In genomic region chr6:72098021-72098655, GRCm38 (mm10) we compare ENCODE assay signal across 7 mouse cellular contexts. TPM values are rescaled to one million over a fixed set of nuclear protein-coding genes. Genes with fewer than 3 reads are reported as not detected.
DNase-seq lines count a peak whose midpoint lies in the region; ATAC-seq and TF ChIP-seq lines count a peak whose summit lies in the region.

No protein-coding gene starts in this region.

- no peak for TF ChIP-seq CTCF in testis, adult 2 months (IDR thresholded peaks at IDR 0.05; ENCODE audit: control insufficient read depth, insufficient read depth, insufficient replicate concordance, low read depth, low read length)
- no peak for TF ChIP-seq CTCF in cerebellum, adult 2 months (IDR thresholded peaks at IDR 0.05; ENCODE audit: borderline replicate concordance, insufficient read depth, low read depth, low read length)
- TF ChIP-seq CTCF in small intestine, adult 2 months (IDR thresholded peaks at IDR 0.05; ENCODE audit: extremely low read depth, insufficient read length, insufficient replicate concordance, low read depth, low read length): no peak

- no peaks in the 10 kb centered on the region for H3K27me3 ChIP-seq in testis, adult 2 months (ENCODE audit: control insufficient read depth, insufficient read depth, low read length)
- no peaks in the 10 kb centered on the region for H3K27me3 ChIP-seq in cerebellum, adult 2 months (ENCODE audit: control insufficient read depth, insufficient read depth, low read length)
- H3K27me3 ChIP-seq in heart, embryonic 14.5 days (ENCODE audit: control insufficient read depth, insufficient read depth, low read length): no peaks in the 10 kb centered on the region
- peaks cover 14% of the 10 kb centered on the region for H3K27me3 ChIP-seq in small intestine, adult 2 months (ENCODE audit: control insufficient read depth, insufficient read depth, low read length)

- H3K9me3 ChIP-seq in heart, embryonic 14.5 days (ENCODE audit: control insufficient read depth, low read length): no peaks in the 10 kb centered on the region

- no peak for ATAC-seq in heart, embryonic 14.5 days (ENCODE audit: insufficient number of reproducible peaks, insufficient read depth, low FRiP score, low read depth)

- no peak for TF ChIP-seq POLR2A in testis, adult 2 months (IDR thresholded peaks at IDR 0.05; ENCODE audit: control insufficient read depth, low read depth, low read length)
- no peak for TF ChIP-seq POLR2A in cerebellum, adult 2 months (IDR thresholded peaks at IDR 0.05; ENCODE audit: borderline replicate concordance, insufficient read depth, low read length)
- TF ChIP-seq POLR2A in small intestine, adult 2 months (IDR thresholded peaks at IDR 0.05; ENCODE audit: low read depth, low read length): no peak

- no peaks in the 10 kb centered on the region for H3K36me3 ChIP-seq in testis, adult 2 months (ENCODE audit: control insufficient read depth, insufficient read depth, low read length)
- H3K36me3 ChIP-seq in heart, embryonic 14.5 days (ENCODE audit: control insufficient read depth, insufficient read depth, low read length): no peaks in the 10 kb centered on the region
- H3K36me3 ChIP-seq in small intestine, adult 2 months (ENCODE audit: control insufficient read depth, insufficient read depth, low read length): no peaks in the 10 kb centered on the region

- peak overlapping the region; percentile 86 for H3K4me3 ChIP-seq in testis, adult 2 months (ENCODE audit: control insufficient read depth, low read depth, low read length)
- peak overlapping the region; percentile 99 for H3K4me3 ChIP-seq in cerebellum, adult 2 months (replicated peaks; ENCODE audit: insufficient read depth, low read depth, low read length)
- peak overlapping the region; percentile 73 to 86 for H3K4me3 ChIP-seq in heart, embryonic 14.5 days (ENCODE audit: control insufficient read depth in 1 of 2, insufficient read depth in 1 of 2, low read depth in 1 of 2, low read length in 2 of 2)
- H3K4me3 ChIP-seq in small intestine, adult 2 months (ENCODE audit: low read depth, low read length): peak overlapping the region; percentile 65

- WGBS in cerebellum, adult 2 months: 1% methylated on average over 15 of the region's 15 CpGs
- 3% methylated on average over 15 of the region's 15 CpGs for WGBS in heart, embryonic 14.5 days
- WGBS in small intestine, adult 2 months: 17% methylated on average over 15 of the region's 15 CpGs

- H3K27ac ChIP-seq in testis, adult 2 months (ENCODE audit: control insufficient read depth, insufficient read depth, low read depth, low read length): peak overlapping the region; percentile 61
- H3K27ac ChIP-seq in cerebellum, adult 2 months (ENCODE audit: insufficient read depth, low read length): peak overlapping the region; percentile 99
- peak overlapping the region; percentile 75 to 84 for H3K27ac ChIP-seq in heart, embryonic 14.5 days (replicated peaks in 1 of 2; ENCODE audit: control insufficient read depth in 1 of 2, insufficient read depth in 1 of 2, low read depth in 2 of 2, low read length in 2 of 2)
- no peak overlapping the region for H3K27ac ChIP-seq in small intestine, adult 2 months (ENCODE audit: insufficient read depth, low read depth, low read length)

- no peak for DNase-seq in testis, postnatal 14 days (ENCODE audit: low spot score)
- DNase-seq in cerebellum, adult 2 months: peak in 1 of 2 experiments; percentile 59
- DNase-seq in liver: peak; percentile 45
- DNase-seq in layer of hippocampus, adult 9-10 months (ENCODE audit: low spot score): no peak

- peak overlapping the region; percentile 91 for H3K9ac ChIP-seq in heart, embryonic 14.5 days (ENCODE audit: low read length)

- H3K4me1 ChIP-seq in testis, adult 2 months (ENCODE audit: control insufficient read depth, insufficient read depth, low read length): peaks cover 10% of the 10 kb centered on the region
- peaks cover 13% of the 10 kb centered on the region for H3K4me1 ChIP-seq in cerebellum, adult 2 months (ENCODE audit: control insufficient read depth, insufficient read depth, low read length)
- peaks cover 21 to 39% of the 10 kb centered on the region in 2 experiments for H3K4me1 ChIP-seq in heart, embryonic 14.5 days (ENCODE audit: control insufficient read depth in 2 of 2, insufficient read depth in 2 of 2, low read length in 2 of 2)
- H3K4me1 ChIP-seq in small intestine, adult 2 months (ENCODE audit: control insufficient read depth, insufficient read depth, insufficient read length, low read length): 0 out of 2 replicates have a peak, but pooled peaks cover 3% of the 10 kb centered on the region

- H3K4me2 ChIP-seq in heart, embryonic 14.5 days (ENCODE audit: low read length): peak overlapping the region; percentile 98

RNA-seq across cellular contexts. Expression of gene St3gal5, which starts 0.7 kb away (rescaled TPM):
- 21.0 and 27.7 TPM in 2 replicates for polyA plus RNA-seq in testis, adult 2 months (2012; rRNA removed)
- polyA plus RNA-seq in cerebellum, adult 2 months (2012; rRNA removed): 129 TPM in 2 replicates
- polyA plus RNA-seq in heart, embryonic 14.5 days (2014; fragmentation: Nextera tagmentation; extraction: Ambion mirVana): 44.4 and 48.2 TPM in 2 replicates
- 2.8 and 3.0 TPM in 2 replicates for polyA plus RNA-seq in small intestine, adult 2 months (2012; rRNA removed)
